Mouse (Mus musculus): Measurements from ENCODE around the gene Mthfd1l. TPM values are rescaled to one million over a fixed set of nuclear protein-coding genes. Genes with fewer than 3 reads are reported as not detected.

The Mthfd1l gene
- polyA plus RNA-seq, 1 experiment from 2014 or later = 5.5 TPM

DNA sequence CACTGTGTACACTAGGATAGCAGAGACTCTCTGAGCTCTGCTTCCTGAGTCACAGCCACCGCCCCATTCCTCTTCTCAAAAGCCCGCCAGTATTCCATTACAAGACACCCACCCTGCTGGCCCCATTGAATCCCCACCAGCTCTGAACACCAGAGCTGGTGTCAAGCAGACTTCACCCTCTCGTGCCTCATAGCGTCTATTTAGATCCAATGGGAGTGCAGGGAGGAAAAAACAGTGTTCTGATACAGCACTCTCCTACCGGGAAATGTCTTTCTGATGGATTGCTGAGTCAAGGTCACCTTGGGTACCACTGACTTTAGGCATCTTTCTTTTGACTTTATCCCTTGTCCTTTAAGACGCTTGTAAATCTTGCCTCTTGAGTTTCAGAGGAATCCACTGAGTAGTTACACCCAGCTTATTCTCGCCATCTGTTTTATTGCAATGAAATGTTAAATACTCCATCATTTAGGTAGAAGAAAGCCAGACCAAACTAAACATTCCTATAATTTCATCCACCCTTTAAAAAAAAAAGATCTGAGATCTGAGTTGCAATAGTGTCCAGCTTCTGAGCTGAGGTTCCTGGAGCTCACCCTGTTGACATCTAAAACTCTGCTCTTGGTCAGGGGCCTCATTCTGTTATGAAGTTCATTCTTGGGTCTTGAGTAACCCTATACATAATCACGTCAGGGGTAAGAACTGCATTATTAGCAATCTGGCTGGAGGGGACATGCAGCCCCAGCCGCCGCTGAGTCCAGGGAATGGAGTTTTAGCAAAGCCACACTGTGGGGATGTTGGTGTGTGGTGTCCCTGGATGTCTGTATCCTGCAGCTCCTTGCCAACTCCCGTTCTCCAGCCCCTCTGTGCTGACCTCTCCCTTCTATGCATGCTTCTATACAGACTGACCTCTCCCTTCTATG, 88.4 kb downstream of the Mthfd1l start:
- WGBS = 48% methylated on average over 11 of the region's 11 CpGs

DNA sequence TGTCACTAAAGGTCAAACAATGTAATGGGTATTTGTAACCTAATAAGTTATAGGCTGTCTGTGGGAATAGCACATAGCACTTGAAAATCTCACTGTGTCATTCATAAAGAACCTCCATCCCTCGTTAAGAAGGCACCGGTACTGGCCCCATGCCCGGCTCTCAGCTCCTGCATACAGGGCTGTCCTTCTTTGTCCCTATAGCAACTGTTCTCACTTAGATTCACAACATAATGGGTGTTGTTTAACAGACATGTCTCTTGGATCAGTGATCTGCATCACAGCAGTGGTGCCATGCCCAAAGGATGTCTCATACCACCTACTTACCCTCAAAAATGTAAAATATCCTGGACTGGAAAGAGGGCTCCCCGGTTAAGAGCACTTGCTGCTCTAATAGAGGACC, 90.6 kb downstream of the Mthfd1l start:
- no peaks in the 10 kb centered on the region for H3K27me3 ChIP-seq (ENCODE audit: control insufficient read depth, insufficient read depth, low read length)
- ATAC-seq (ENCODE audit: low FRiP score, low TSS enrichment) (no peak), DNase-seq (ENCODE audit: low spot score) (no peak)
- no peaks in the 10 kb centered on the region for H3K9me3 ChIP-seq (ENCODE audit: control insufficient read depth, low read length)
- no peak overlapping the region for H3K4me3 ChIP-seq (ENCODE audit: low read depth, low read length)
- no peaks in the 10 kb centered on the region for H3K4me1 ChIP-seq (replicated peaks; ENCODE audit: control insufficient read depth, insufficient read depth)
- H3K9ac ChIP-seq (ENCODE audit: low read length) = no peak overlapping the region
- no peaks in the 10 kb centered on the region for H3K36me3 ChIP-seq (ENCODE audit: control insufficient read depth, insufficient read depth, low read length)
- WGBS = 80% methylated on average over 4 of the region's 4 CpGs
- H3K4me2 ChIP-seq (replicated peaks; ENCODE audit: low read depth) = no peak overlapping the region
- no peak overlapping the region for H3K27ac ChIP-seq (replicated peaks)
- TF ChIP-seq EP300 (optimal IDR thresholded peaks at IDR 0.05) (no peak), CTCF (IDR thresholded peaks at IDR 0.05; ENCODE audit: low read depth) (no peak)

More for the DNA sequence above, 88.4 kb downstream of the Mthfd1l start:
- Histone ChIP-seq H3K9me3 (ENCODE audit: control insufficient read depth, low read length) (no peaks in the 10 kb centered on the region), H3K27me3 (ENCODE audit: control insufficient read depth, insufficient read depth, low read length) (no peaks in the 10 kb centered on the region), H3K9ac (ENCODE audit: low read length) (no peak overlapping the region), H3K4me3 (ENCODE audit: low read depth, low read length) (no peak overlapping the region), H3K4me1 (replicated peaks; ENCODE audit: control insufficient read depth, insufficient read depth) (no peaks in the 10 kb centered on the region), H3K27ac (replicated peaks) (peak overlapping the region; percentile 70), H3K36me3 (ENCODE audit: control insufficient read depth, insufficient read depth, low read length) (no peaks in the 10 kb centered on the region), H3K4me2 (replicated peaks; ENCODE audit: low read depth) (no peak overlapping the region)
- ATAC-seq (ENCODE audit: low FRiP score, low TSS enrichment) = peak; percentile 65; the same call in 1 of the 2 replicates
- DNase-seq (ENCODE audit: low spot score) = no peak
- TF ChIP-seq EP300 (optimal IDR thresholded peaks at IDR 0.05) (no peak), CTCF (IDR thresholded peaks at IDR 0.05; ENCODE audit: low read depth) (no peak)

DNA sequence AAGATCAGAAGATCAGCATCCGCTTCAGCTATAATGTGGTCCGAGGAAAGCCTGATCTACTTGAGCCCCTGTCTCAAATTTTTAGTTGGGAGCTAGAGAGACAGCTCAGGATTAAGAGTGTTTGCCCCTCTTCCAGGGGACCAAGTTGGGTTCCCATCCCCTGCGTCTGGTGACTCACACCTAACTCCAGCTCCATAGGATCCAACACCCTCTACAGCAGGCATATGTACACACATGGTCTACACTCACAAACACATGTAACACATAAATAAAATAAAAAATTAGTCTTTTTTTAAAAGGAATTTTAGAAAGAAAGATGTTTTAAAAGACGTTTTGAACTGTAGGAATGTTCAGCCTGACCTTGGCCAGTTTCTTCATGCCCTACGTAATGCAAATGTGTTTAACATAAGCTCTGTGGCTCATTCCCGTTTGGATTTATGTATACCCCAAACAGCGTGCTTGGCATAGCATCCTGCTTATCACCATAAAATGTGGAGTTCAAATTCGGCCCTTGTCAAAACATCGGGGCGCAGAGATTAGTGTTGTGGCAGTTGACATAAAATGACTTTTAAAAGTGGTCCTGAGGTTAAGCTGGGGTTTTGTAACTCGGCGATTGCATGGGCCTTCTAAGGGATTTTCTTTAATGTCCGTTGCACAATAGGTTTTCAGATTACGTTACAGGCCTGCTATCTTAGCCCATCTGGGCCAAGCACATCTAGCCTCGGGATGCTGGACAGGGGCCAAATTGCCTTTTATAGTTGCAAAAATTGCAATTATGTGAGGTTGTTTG, 92.6 kb downstream of the Mthfd1l start:
- H3K9ac ChIP-seq (ENCODE audit: low read length) = no peak overlapping the region
- H3K4me2 ChIP-seq (replicated peaks; ENCODE audit: low read depth) = no peak overlapping the region
- H3K36me3 ChIP-seq (ENCODE audit: control insufficient read depth, insufficient read depth, low read length) = no peaks in the 10 kb centered on the region
- 50% methylated on average over 15 of the region's 15 CpGs for WGBS
- H3K4me3 ChIP-seq (ENCODE audit: low read depth, low read length) = no peak overlapping the region
- ATAC-seq (ENCODE audit: low FRiP score, low TSS enrichment) (no peak), DNase-seq (ENCODE audit: low spot score) (no peak)
- TF ChIP-seq CTCF (IDR thresholded peaks at IDR 0.05; ENCODE audit: low read depth) = no peak
- TF ChIP-seq EP300 (optimal IDR thresholded peaks at IDR 0.05) = no peak
- H3K9me3 ChIP-seq (ENCODE audit: control insufficient read depth, low read length) = no peaks in the 10 kb centered on the region
- no peaks in the 10 kb centered on the region for H3K27me3 ChIP-seq (ENCODE audit: control insufficient read depth, insufficient read depth, low read length)
- H3K27ac ChIP-seq (replicated peaks) = 0 out of 2 replicates have a peak overlapping the region, but pooled peaks have one; percentile 49
- no peaks in the 10 kb centered on the region for H3K4me1 ChIP-seq (replicated peaks; ENCODE audit: control insufficient read depth, insufficient read depth)

DNA sequence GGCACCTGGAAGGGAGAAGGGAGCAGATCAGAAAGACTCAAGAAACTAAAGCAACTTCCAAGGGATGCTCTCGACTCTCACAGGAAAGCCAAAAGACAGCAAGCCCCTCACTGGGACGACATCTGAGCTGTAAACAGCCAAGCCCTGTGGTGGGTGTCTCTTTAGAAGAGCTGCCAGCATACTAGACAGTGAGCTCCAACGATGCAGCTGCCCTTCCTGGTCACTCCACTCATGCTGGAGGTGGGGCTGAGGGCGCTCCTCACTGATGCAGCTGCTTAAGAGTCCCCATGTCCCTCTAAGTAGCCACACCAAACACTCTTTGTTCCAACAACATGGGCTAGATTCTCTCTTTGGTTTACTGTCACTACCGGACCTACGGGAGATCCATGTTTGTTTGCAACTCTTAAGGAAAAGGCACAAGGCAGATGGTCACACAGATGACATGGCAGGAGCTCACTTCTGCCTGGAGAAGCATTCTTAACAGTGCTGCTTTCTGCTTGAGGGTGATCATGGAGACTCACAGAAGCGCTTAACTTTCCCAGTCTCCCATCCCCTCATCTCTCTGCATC, 96.4 kb downstream of the Mthfd1l start:
- 66% methylated on average over 7 of the region's 7 CpGs for WGBS
- H3K9ac ChIP-seq (ENCODE audit: low read length) = no peak overlapping the region
- H3K4me1 ChIP-seq (replicated peaks; ENCODE audit: control insufficient read depth, insufficient read depth) = no peaks in the 10 kb centered on the region
- ATAC-seq (ENCODE audit: low FRiP score, low TSS enrichment) = no peak
- no peaks in the 10 kb centered on the region for H3K27me3 ChIP-seq (ENCODE audit: control insufficient read depth, insufficient read depth, low read length)
- H3K9me3 ChIP-seq (ENCODE audit: control insufficient read depth, low read length) = no peaks in the 10 kb centered on the region
- DNase-seq (ENCODE audit: low spot score) = no peak
- H3K27ac ChIP-seq (replicated peaks) = no peak overlapping the region
- H3K36me3 ChIP-seq (ENCODE audit: control insufficient read depth, insufficient read depth, low read length) = no peaks in the 10 kb centered on the region
- H3K4me2 ChIP-seq (replicated peaks; ENCODE audit: low read depth) = no peak overlapping the region
- H3K4me3 ChIP-seq (ENCODE audit: low read depth, low read length) = no peak overlapping the region
- TF ChIP-seq CTCF (IDR thresholded peaks at IDR 0.05; ENCODE audit: low read depth) (no peak), EP300 (optimal IDR thresholded peaks at IDR 0.05) (no peak)

DNA sequence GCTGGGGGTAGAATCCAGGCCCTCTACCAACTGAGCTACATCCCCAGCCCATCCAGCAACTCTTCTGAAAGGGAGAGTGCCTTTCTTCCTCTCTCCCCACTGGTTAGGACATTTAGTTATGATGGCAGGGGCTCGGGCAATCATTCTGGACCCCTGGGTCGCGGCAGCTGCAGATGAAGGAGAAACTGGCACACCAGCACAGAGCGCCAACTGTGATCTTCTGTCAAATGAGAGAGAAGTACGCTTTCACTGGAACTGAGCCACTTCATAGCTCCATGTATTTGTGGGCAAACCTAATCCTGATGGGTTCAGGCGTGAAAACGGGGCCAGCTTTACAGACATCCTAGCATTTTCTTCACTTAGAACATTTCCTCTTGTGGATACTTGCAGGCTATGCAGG, 97.1 kb downstream of the Mthfd1l start:
- no peak for DNase-seq (ENCODE audit: low spot score)
- Histone ChIP-seq H3K36me3 (ENCODE audit: control insufficient read depth, insufficient read depth, low read length) (no peaks in the 10 kb centered on the region), H3K4me2 (replicated peaks; ENCODE audit: low read depth) (no peak overlapping the region), H3K27ac (replicated peaks) (no peak overlapping the region), H3K4me3 (ENCODE audit: low read depth, low read length) (no peak overlapping the region), H3K9me3 (ENCODE audit: control insufficient read depth, low read length) (no peaks in the 10 kb centered on the region), H3K4me1 (replicated peaks; ENCODE audit: control insufficient read depth, insufficient read depth) (no peaks in the 10 kb centered on the region), H3K9ac (ENCODE audit: low read length) (no peak overlapping the region), H3K27me3 (ENCODE audit: control insufficient read depth, insufficient read depth, low read length) (no peaks in the 10 kb centered on the region)
- TF ChIP-seq CTCF (IDR thresholded peaks at IDR 0.05; ENCODE audit: low read depth) (no peak), EP300 (optimal IDR thresholded peaks at IDR 0.05) (no peak)
- ATAC-seq (ENCODE audit: low FRiP score, low TSS enrichment) = no peak
- WGBS = 96% methylated on average over 7 of the region's 7 CpGs

All from stomach, postnatal 0 days (tissue).